Mouse (Mus musculus) brain, adult 2 months (tissue): ENCODE results near the gene Gpatch4.

ENCODE experiments used
- DNase-seq: peaks from one replicate; pipeline ENCODE4 v3.0.0; 2011; ENCODE audit warnings: low read depth, low spot score

The Gpatch4 gene

DNA sequence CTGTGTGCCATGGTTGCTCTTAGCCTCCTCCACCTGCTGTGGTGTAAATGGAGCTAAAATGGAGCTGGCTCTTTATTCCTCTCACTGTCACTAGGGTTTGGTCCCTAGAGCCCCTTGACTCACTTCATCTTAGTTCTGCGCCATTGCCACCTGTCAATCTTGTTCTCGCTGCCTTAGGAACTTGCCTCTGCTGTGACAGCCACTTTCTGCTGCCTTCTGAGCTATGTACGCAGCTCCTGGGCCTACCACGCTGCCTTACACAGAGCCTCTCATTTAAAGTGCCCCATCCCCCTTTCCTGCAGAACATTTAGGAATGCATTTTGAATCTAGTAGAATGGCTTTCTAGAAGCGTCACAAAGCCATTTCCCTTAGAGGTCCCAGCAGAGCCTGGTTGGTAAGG is 51.2 kb downstream of the Gpatch4 start:
- DNase-seq = no peak

DNA sequence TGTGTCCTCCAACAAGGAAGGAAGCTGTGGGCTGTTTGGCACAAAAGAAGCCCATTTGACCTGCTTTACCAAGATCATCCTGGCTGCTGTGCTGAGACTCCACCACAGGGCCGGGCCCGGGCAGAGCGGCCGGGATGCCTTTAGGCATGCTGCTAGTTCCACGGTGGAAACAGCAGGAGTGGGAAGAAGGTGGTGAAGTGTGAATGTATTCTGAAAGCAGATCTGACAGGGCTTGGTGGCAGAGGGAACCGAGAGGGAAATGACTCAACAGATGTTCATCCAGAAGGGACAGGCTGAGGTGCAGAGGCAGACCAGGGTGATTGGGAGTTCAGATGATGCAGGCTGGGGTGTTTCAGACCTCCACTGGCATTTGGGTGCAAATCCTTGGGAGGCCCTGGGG is 54.8 kb downstream of the Gpatch4 start:
- DNase-seq = peak; percentile 54

DNA sequence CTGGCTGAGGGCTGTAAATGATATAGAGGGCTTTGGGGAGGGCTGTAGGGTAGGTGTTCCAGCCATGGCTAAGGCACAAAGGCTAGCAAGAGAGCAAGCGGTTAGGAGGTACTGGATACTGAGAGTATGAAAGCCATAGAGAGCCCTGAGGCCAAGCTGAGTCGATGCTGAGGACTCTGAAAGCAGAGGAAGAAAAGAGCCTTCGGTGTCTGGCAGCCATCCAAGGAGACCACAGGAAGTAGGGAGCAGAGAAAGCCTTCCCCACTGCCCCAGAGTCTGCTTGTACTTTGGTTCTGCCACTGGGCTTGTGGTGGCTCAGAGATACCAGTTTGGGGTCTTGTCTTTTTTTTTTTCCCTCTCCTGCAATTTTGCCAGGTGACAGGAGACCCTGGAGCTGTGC is 57.3 kb downstream of the Gpatch4 start:
- DNase-seq = peak; percentile 12

DNA sequence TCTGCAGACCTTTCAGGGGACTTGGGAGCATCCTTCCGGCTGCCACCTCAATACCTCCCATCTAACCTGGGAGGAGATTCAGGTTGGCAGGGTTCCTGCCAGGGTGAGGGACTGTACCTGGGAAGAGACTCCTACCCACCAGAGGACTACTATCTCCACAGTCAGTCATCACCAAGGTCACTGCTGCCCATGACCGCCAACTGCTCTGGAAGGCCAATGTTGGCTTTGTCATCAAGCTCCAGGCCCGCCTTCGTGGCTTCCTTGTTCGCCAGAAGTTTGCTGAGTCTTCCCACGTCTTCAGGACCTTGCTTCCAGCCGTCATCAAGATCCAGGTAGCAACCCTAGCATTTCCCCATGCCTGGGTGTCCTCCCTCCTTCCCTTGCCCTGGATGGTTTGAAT is 58.8 kb downstream of the Gpatch4 start:
- DNase-seq = no peak

DNA sequence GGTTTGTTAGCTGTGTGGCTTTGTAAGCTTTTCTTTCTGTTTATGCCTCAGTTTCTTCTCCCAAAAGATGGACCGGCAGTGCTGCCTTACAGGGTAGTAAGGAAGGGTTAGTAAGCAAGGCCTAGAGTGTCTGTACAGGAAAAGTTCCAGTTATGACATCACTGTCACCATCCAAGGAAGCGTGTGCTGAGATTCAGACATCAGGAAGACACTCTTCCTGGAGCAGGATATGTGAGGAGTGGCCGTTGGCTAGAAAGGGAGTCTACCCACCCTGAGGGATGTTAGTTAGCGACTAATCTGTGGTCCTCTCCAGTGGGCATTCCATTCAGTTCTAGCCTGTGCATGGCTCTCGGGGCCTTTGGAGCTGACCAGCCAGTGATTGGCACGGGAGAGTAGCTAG is 59.3 kb downstream of the Gpatch4 start:
- DNase-seq = no peak

DNA sequence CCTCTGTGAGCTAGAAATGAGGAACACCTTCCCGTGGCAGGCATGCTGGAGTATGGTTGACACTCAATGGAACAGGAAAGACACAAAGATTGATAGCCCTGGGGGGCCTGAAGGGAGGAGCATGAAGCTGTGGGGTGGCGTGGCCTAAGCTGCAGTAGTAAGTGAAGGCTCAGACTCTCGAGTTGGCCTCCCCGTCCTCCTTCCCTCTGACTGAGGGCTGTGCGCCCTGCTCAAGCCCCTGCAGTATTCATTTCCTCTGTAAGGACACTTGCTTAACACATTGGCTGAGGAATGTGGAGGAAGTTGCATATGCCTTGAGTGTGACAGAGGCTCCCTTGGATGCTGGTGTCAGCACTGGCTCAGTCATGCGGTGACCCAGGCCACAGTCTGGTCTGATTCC is 59.7 kb downstream of the Gpatch4 start:
- DNase-seq = peak; percentile 39
